Mouse (Mus musculus) embryonic facial prominence, embryonic 10.5 days (tissue): Measurements from ENCODE around the gene Rbm4. TPM values are rescaled to one million over a fixed set of nuclear protein-coding genes. Genes with fewer than 3 reads are reported as not detected.
"Not testable (repeated sequence)": the region's sequence is repeated elsewhere in the genome, so short reads cannot be mapped to it uniquely, and the experiment has no call there.

Source experiments
- DNase-seq: peaks from one replicate; pipeline ENCODE4 v3.0.0-alpha.2; 2017; ENCODE audit warnings: low spot score
- H3K27ac ChIP-seq: fragments of 300-500 bp; sonication (generic); replicated peaks from 2 replicates; pipeline ENCODE4 v1.5.1; 2016; ENCODE audit warnings: mild to moderate bottlenecking
- H3K27me3 ChIP-seq: fragments of 300-500 bp; sonication (generic); replicated peaks from 2 replicates; pipeline ENCODE4 v1.6.1; 2016; ENCODE audit warnings: low read depth, mild to moderate bottlenecking; ENCODE audit not compliant: poor library complexity, severe bottlenecking
- H3K36me3 ChIP-seq: fragments of 300-500 bp; sonication (generic); replicated peaks from 2 replicates; pipeline ENCODE4 v1.6.1; 2016; ENCODE audit warnings: mild to moderate bottlenecking, moderate library complexity
- H3K4me1 ChIP-seq: fragments of 300-500 bp; sonication (generic); 2 replicates; pipeline ENCODE4 v1.6.1; 2016
- H3K4me3 ChIP-seq: fragments of 300-500 bp; sonication (generic); 2 replicates; pipeline ENCODE4 v1.5.1; 2016; ENCODE audit warnings: mild to moderate bottlenecking, moderate library complexity
- H3K9me3 ChIP-seq: fragments of 300-500 bp; sonication (generic); 2 replicates; pipeline ENCODE4 v1.6.1; 2016; ENCODE audit warnings: mild to moderate bottlenecking
- WGBS: fragments of 180-500 bp; shearing (Covaris S2); methylation state at CpG from one replicate; pipeline ENCODE4 v1.1.7; 2016; 5-methylcytosine and 5-hydroxymethylcytosine counted together
- polyA plus RNA-seq: library from polyadenylated mRNA; unstranded; fragments of >200 nt; fragmentation: Nextera tagmentation; extraction: Ambion mirVana; gene quantifications from 2 replicates; pipeline ENCODE4 v1.2.1, GENCODE M21; 2016

Gene Rbm4
- polyA plus RNA-seq, 1 experiment from 2014 or later = 99.5 TPM

- H3K4me3 ChIP-seq = no peak overlapping the region
- no peak overlapping the region for H3K27ac ChIP-seq
- H3K4me1 ChIP-seq = peaks cover 26% of the 10 kb centered on the region
- H3K36me3 ChIP-seq = peaks cover 2% of the 10 kb centered on the region
- DNase-seq = peak; percentile 39
- WGBS = 81% methylated on average over 6 of the region's 6 CpGs
- H3K27me3 ChIP-seq = no peaks in the 10 kb centered on the region
- H3K9me3 ChIP-seq = peaks cover 3% of the 10 kb centered on the region; the same call in 1 of the 2 replicates
These were observed 19.3 kb upstream of the Rbm4 start for GRCm38 (mm10) chr19:4813015-4813414.

GRCm38 (mm10) chr19:4812334-4812949, 18.7 kb upstream of the Rbm4 start:
- H3K36me3 ChIP-seq, DNase-seq, H3K9me3 ChIP-seq, H3K27me3 ChIP-seq: not testable (repeated sequence)
- 76% methylated on average over 8 of the region's 8 CpGs for whole genome bisulfite sequencing
- peak overlapping the region; percentile 90 for H3K27ac ChIP-seq
- H3K4me1 ChIP-seq = peaks cover 31% of the 10 kb centered on the region
- H3K4me3 ChIP-seq = peak overlapping the region; percentile 88

GRCm38 (mm10) chr19:4811909-4812242, 18.2 kb upstream of the Rbm4 start:
- Histone ChIP-seq H3K27ac (peak overlapping the region; percentile 90), H3K4me3 (peak overlapping the region; percentile 88), H3K9me3 (peaks cover 3% of the 10 kb centered on the region; the same call in 1 of the 2 replicates), H3K27me3 (no peaks in the 10 kb centered on the region), H3K4me1 (peaks cover 31% of the 10 kb centered on the region), H3K36me3 (peaks cover 12% of the 10 kb centered on the region)
- DNase-seq = no peak
- 7% methylated on average over 12 of the region's 12 CpGs for WGBS

DNA sequence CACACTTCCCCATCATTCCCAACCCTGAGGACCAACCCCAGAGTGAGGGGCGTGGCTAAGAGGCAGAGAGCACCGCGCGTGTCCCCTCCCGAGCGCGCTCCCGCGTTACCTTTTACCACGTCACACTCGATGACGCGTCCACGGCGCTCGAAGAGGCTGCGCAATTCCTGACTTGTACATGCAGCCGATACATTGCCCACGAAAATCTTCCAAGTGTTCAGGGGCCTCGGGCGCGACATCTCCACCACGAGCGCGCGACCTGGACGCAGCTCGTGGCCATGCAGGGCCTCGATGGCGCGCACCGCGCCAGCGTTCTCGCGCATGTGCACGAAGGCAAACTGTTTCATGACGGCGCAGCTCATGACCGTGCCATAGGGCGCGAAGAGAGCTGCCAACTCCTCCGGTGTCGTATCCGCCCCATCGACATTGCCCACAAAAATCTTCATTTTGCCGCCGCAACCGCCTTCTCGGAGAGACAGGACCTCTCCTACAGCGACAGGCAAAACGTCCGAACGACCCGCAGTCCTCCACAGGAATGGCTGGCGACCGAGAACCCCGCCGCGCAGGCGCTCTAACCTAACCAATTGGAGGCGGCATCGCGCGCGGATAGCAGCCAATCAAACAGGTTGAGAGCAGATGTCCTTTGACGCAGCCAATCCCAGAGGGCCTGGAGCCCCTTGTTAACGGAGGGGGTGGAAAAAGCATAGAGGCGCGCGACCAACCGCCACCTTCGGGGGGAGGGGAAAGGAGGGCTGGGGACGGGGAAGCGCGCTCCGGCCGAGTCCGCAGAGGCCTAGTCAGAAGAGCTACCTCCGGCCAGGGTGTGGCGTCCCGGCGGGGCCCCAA, 17.6 kb upstream of the Rbm4 start, which contains the start of the genes Gm21992 and Rbm14:
Gene Gm21992 (minus strand): TSS at position 550 of the 846 bp plus-strand sequence.
Gene Rbm14 (minus strand): TSS at position 572 of the 846 bp plus-strand sequence.
- WGBS = under 1% methylated on average over 83 of the region's 83 CpGs
- Histone ChIP-seq H3K4me3 (peak within 1 kb of the TSS; percentile 88), H3K4me1 (peaks cover 31% of the 10 kb centered on the region), H3K27ac (peak within 1 kb of the TSS; percentile 90), H3K27me3 (no peaks in the 10 kb centered on the region), H3K9me3 (peaks cover 3% of the 10 kb centered on the region; the same call in 1 of the 2 replicates), H3K36me3 (peaks cover 18% of the 10 kb centered on the region)
- peak; percentile 99 for DNase-seq

DNA sequence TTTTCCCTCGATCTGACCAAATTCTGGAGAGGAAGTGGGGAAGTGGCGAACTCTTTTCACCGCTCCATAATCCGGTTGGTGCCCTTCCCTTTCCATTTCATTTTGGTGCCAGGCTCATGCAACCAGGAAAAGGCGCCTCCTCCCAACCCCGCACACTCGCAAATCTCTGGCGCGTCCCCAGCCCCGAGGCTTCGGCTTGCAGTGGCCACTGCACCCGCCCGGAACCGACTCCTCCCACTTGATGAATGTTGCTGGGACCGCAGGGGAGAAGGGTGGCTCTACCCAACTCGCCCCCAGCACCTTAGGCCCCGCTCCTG, 17.0 kb upstream of the Rbm4 start:
- H3K4me1 ChIP-seq = peaks cover 31% of the 10 kb centered on the region
- H3K9me3 ChIP-seq = peaks cover 3% of the 10 kb centered on the region; the same call in 1 of the 2 replicates
- no peak for DNase-seq
- WGBS = under 1% methylated on average over 17 of the region's 17 CpGs
- no peaks in the 10 kb centered on the region for H3K27me3 ChIP-seq
- H3K36me3 ChIP-seq = peaks cover 23% of the 10 kb centered on the region
- peak overlapping the region; percentile 88 for H3K4me3 ChIP-seq
- H3K27ac ChIP-seq = peak overlapping the region; percentile 90

GRCm38 (mm10) chr19:4810309-4810708, 16.6 kb upstream of the Rbm4 start:
- H3K36me3 ChIP-seq = peaks cover 25% of the 10 kb centered on the region
- peaks cover 31% of the 10 kb centered on the region for H3K4me1 ChIP-seq
- no peaks in the 10 kb centered on the region for H3K27me3 ChIP-seq
- peak overlapping the region; percentile 88 for H3K4me3 ChIP-seq
- peak overlapping the region; percentile 90 for H3K27ac ChIP-seq
- WGBS = under 1% methylated on average over 14 of the region's 14 CpGs
- DNase-seq = no peak
- H3K9me3 ChIP-seq = no peaks in the 10 kb centered on the region

DNA sequence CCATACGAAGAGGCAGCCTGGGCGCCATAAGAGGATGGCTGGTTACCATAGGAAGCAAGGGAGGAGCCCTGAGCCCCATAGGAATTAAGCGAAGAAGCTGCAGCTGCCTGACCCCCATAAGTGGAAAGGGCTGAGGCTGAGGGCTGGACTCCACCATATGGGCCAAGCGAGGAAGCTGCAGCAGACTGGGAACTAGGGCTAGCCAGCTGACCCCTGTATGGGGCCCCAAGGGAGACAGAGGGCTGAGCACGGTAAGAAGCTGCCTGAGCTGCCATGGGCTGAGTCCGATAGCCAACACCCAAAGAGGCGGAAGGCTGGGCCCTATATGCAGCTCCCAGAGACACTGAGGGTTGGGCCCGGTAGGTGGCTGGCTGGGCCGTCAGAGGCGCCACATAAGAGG, 9.6 kb upstream of the Rbm4 start:
- 86% methylated on average over 10 of the region's 10 CpGs for WGBS
- H3K4me3 ChIP-seq = 0 out of 2 replicates have a peak overlapping the region, but pooled peaks have one; percentile 9

GRCm38 (mm10) chr19:4802691-4803091, 9.0 kb upstream of the Rbm4 start:
- WGBS = 97% methylated on average over 7 of the region's 7 CpGs
- no peak for DNase-seq
- Histone ChIP-seq H3K9me3 (no peaks in the 10 kb centered on the region), H3K4me3 (peak overlapping the region; percentile 9; the same call in 1 of the 2 replicates), H3K36me3 (peaks cover 86% of the 10 kb centered on the region), H3K27me3 (no peaks in the 10 kb centered on the region), H3K27ac (no peak overlapping the region), H3K4me1 (0 out of 2 replicates have a peak, but pooled peaks cover 9% of the 10 kb centered on the region)

More for the DNA sequence above, 9.6 kb upstream of the Rbm4 start:
- Histone ChIP-seq H3K27ac (no peak overlapping the region), H3K4me1 (peaks cover 15% of the 10 kb centered on the region), H3K9me3 (no peaks in the 10 kb centered on the region), H3K27me3 (no peaks in the 10 kb centered on the region), H3K36me3 (peaks cover 85% of the 10 kb centered on the region)
- no peak for DNase-seq

DNA sequence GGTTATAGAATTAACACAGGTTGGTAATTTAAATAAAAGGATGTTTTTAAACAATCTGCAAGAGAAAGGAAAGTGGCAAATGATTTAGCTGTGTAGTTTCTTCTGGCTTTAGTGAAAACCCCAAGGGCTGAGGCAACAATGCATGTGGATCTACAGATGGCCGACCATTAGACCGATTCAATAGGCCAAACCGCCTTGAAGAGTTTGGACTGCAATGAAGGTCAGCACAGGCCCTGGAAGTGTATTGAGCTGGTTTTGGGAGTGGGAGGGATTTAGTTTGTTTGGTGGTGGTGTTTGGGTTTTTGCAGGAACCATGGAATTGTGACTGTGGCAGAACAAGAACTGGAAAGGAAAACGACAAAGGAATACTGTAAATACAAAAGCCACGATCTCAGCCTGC, 5.4 kb upstream of the Rbm4 start:
- Histone ChIP-seq H3K27ac (no peak overlapping the region), H3K9me3 (no peaks in the 10 kb centered on the region), H3K27me3 (no peaks in the 10 kb centered on the region), H3K4me3 (no peak overlapping the region), H3K36me3 (peaks cover 83% of the 10 kb centered on the region), H3K4me1 (0 out of 2 replicates have a peak, but pooled peaks cover 19% of the 10 kb centered on the region)
- no peak for DNase-seq
- 93% methylated on average over 5 of the region's 5 CpGs for WGBS

GRCm38 (mm10) chr19:4797846-4798245, 4.1 kb upstream of the Rbm4 start:
- H3K27me3 ChIP-seq = no peaks in the 10 kb centered on the region
- 95% methylated on average over 2 of the region's 2 CpGs for WGBS
- no peaks in the 10 kb centered on the region for H3K9me3 ChIP-seq
- no peak for DNase-seq
- H3K4me3 ChIP-seq = no peak overlapping the region
- 0 out of 2 replicates have a peak, but pooled peaks cover 15% of the 10 kb centered on the region for H3K4me1 ChIP-seq
- no peak overlapping the region for H3K27ac ChIP-seq
- peaks cover 71% of the 10 kb centered on the region for H3K36me3 ChIP-seq

- DNase-seq = no peak
- H3K27ac ChIP-seq = no peak overlapping the region
- H3K27me3 ChIP-seq = no peaks in the 10 kb centered on the region
- H3K9me3 ChIP-seq = no peaks in the 10 kb centered on the region
- peaks cover 29% of the 10 kb centered on the region for H3K4me1 ChIP-seq
- 67% methylated on average over 1 of the region's 1 CpGs for WGBS
- no peak overlapping the region for H3K4me3 ChIP-seq
- H3K36me3 ChIP-seq = peaks cover 65% of the 10 kb centered on the region
These were observed 2.2 kb upstream of the Rbm4 start for GRCm38 (mm10) chr19:4795929-4796328.

- Histone ChIP-seq H3K36me3 (peaks cover 65% of the 10 kb centered on the region), H3K27ac (peak overlapping the region; percentile 87), H3K9me3 (no peaks in the 10 kb centered on the region), H3K4me3 (peak overlapping the region; percentile 81), H3K27me3 (no peaks in the 10 kb centered on the region), H3K4me1 (peaks cover 38% of the 10 kb centered on the region)
- 2% methylated on average over 16 of the region's 16 CpGs for WGBS
- no peak for DNase-seq
These were observed 345 bp downstream of the Rbm4 start for GRCm38 (mm10) chr19:4793281-4793830.
